Mouse (Mus musculus): ENCODE results near the gene Nf1.
"Not testable (repeated sequence)": the region's sequence is repeated elsewhere in the genome, so short reads cannot be mapped to it uniquely, and the experiment has no call there.

Gene Nf1

GRCm38 (mm10) chr11:79339234-79339807, at the start of gene Nf1:
TSS of gene Nf1 (plus strand) at chr11:79339693.
- peak; percentile 82 to 88 for DNase-seq

DNA sequence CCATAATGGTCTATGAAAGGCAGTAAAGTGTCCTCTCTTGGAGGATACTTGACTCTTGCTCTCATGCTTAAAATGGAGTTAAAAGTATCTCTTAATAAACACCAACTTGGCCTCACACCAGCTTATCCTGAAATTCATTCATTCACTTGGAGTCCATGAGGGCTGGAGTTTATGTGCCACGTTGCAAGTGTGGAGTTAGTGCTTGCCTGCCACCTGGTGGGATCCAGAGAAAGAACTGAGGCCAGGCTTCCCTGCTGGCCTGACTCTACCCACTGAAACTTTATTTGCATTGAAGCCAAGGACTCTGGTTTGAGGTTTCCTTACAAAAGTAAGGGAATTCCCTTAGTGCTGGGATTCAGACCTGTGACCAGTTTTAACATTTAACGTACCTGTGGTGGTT, 49.0 kb upstream of the Nf1 start:
- DNase-seq = no peak

DNA sequence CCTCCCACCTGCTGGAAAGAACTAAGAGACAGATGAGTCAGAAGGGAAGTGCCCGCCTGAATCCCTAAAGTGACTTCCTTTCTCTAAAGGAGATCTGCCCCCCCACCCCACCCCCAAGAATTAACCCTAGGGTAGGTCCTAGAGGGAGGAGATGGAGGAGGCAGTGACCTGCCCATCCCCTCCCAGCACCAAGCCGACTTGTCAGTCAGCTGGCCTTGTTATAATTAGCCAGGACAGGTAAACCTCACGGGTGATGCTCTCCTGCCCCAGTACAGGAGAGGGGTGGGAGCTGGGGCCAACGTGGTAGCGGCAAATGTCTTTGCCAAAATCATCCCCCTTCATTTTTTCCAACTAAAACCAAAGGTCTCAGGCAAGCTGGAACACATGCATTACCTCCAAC, 47.8 kb upstream of the Nf1 start:
- no peak for DNase-seq

DNA sequence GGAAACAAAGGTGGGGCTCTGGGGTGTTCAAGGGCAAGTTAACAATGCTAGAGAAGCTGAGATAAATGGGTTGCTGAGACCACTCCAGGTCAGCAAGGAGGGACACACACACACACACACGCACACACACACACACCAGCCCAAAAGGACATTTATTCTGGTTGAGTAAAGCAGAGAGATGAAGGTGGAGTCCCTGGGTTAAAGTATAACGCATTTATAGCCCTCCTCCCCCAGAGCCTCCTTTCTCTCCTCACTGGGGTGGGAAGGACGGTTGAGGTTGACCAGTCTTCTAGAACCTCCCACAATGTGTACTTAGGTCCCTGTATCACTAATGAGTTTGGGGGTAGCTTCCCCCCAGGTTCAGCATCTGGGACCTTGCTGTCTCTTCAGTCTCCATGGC, 47.4 kb upstream of the Nf1 start:
- DNase-seq = no peak

DNA sequence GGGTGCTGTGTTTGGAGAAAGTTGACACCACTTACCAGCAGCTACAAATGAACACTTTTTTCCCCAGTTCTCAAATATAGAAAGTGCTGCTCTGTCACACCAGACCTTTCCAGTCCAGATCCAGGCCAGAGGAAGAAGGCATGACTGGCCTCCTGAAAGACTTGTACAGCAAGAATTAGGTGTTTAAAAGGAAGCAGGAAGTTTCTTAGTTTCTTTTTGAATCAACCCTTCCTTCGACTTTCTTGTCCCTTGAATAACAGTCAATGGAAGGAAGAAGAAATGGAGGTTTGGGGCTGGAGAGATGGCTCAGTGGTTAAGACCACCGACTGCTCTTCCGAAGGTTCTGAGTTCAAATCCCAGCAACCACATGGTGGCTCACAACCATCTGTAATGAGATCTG, 46.5 kb upstream of the Nf1 start:
- no peak for DNase-seq

DNA sequence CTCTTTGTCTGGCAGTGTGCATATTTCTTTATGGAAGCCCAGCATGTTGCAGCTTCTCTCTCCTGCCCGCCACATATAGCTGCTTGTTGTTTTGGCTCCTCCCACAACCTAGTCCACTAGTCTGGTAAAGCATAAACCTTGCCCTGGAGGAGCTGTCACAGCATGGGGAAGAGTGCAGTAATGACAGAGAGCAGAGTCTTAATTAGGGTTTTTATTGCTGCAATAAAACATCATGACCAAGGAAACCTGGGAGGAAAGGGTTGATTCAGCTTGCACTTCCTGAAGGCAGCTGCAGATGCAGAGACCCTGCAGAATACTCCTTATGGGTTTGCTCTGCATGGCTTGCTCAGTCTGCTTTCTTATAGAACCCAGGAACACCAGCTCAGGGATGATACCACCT, 45.5 kb upstream of the Nf1 start:
- DNase-seq = no peak

- DNase-seq = peak in 1 of 2 experiments; percentile 45
Measured at GRCm38 (mm10) chr11:79296167-79296566, 43.3 kb upstream of the Nf1 start.

DNA sequence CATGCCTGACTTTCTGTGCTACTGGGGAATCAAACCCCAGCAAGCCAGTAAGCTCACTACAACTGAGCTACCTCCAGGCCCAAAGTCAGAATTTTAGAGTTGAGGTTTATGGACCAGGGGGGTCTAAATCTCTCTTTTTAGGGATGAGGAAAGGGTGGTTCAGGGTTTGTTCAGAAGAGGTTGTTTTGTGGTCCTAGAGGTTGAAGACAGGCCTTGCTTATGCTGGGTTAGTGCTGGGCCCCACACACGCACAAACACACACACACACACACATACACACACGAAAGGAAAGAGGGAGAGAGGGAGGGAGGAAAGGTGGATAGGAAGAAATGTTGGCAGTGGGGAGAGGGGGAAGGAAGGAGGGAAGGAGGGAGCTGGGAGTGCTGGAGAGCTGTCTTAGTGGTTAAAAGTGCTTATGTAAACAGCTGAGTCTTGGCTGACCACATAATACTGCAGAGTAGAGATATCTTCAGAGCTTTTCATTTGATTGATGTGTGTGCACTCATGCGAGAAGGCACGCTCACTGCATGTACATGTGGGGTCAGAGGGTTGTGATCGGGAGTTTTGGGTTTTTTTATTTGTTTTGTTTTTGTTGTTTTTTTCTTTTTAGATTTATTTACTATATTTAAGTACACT, 42.5 kb upstream of the Nf1 start, which contains the start of gene Gm9964:
Gene Gm9964, minus strand, starts transcription at position 51 of the 636 bp plus-strand sequence.
- no peak for DNase-seq

GRCm38 (mm10) chr11:79299719-79300431, 39.6 kb upstream of the Nf1 start:
- DNase-seq = no peak

GRCm38 (mm10) chr11:79303109-79303508, 36.4 kb upstream of the Nf1 start:
- no peak for DNase-seq

GRCm38 (mm10) chr11:79304245-79304644, 35.2 kb upstream of the Nf1 start:
- DNase-seq = not testable (repeated sequence)

DNA sequence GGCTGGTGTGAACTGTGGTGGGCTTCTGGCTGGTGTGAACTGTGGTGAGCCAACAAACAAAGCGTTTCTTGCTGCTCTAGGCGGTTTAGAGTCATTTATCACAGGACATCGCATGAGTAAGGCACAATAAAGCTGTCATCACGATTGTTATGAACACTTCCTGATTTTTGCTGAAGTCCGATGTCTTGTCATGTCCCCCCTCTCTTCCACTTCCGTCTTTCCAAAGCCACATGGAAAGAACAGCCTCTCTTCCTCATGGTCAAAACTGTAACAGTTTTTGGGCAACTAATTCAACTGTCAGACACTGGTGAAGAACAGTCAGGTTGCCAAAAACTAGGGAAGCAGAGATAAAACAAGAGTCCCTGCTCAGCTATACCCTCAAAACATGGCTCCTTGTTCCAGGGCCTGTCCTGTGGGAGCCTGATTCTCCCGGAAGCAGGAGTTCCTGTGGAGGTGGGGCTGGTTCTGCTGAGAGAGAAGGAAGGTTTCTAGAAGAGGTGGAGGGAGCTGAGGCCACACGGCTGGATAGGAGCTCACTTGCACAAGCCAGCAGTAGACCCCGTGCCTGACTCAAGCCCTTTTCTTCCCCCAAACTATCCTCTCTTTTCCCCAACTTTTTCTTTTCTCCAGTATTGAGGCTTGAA, 33.7 kb upstream of the Nf1 start:
- DNase-seq = no peak

GRCm38 (mm10) chr11:79306510-79306909, 33.0 kb upstream of the Nf1 start:
- no peak for DNase-seq

GRCm38 (mm10) chr11:79306996-79307395, 32.5 kb upstream of the Nf1 start:
- DNase-seq = no peak

DNA sequence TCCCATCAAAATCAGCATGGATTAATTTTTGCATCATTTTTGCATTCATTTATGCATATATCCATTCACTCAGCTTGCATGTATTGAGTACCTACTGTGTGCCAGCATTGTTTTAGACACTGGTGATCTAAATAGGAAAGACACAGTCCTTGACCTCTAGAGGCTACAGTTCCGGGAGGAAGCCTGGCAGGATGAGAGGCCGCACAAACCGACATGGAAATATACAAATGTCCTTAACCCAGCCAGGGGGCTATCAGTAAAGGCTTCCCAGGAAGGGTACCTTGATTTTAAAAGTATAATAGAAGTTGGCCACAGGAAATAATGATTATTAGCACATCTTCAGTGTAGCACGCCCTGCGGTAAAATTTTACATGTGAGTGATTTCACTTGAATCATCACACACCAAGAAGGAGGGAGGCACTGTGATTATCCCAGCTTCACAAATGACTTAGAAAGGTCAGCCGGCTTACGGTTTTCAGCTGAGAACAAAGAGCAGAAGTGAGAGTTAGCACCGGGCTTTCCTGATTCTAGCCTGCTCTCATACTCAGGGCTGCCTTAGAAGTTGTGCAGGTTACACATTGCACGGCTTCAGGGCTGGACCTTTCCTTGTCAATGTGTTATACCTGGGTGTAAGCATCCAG, 31.8 kb upstream of the Nf1 start:
- no peak for DNase-seq

- no peak for DNase-seq
Measured at GRCm38 (mm10) chr11:79310467-79310866, 29.0 kb upstream of the Nf1 start.

GRCm38 (mm10) chr11:79316807-79317345, 22.6 kb upstream of the Nf1 start:
- DNase-seq = no peak

DNA sequence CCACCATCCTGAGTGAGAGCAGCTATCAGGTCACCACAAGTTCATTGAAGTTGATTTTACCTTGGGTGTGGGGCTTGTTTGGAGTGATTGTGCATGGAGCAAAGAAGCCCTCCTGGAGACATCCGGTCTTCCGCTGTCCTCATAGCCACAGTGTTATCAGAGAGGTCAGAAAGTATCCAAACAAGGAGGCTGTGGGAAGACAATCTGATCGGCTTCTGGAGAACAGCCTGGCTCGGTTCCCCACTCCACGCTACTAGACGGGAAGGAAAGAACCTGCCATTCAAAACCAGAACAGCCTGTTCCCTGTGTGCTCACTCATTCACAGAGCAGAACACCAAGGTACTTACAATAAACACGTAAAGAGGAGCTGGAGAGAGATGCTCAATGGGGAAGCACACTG, 19.7 kb upstream of the Nf1 start:
- no peak for DNase-seq

DNA sequence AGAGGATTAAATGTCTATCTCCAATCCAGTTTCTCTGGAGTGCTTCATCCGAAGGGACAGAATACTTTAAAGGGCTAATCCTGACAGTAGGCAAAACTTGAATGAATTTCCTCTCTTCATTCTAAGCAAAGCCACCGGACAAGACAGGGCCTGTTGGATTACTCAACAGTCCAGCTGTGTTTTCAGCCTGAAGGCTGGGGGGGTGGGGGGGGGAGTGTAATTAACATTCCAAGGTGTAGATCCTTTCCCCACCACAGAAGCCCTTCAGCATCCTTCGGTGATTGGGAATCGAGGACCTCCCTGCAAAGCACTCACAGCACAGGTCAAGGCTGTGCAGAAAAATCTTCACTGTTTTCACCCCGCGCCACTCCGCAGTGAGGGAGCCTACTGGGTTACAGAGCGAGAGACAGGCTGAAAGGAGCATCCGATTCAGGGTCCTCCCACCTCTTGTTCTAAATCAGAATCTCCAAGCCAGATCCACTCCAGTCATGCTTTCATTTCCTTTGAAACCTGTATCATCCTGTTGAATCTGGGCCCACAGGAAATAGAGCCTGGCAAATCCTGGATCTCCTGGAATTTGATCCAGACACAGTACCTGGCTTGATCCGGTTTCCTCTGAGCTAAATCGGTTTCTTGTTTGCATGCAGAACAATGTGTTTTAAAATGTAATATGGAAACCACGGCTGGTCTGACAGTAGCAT, 15.4 kb upstream of the Nf1 start:
- DNase-seq = no peak

DNA sequence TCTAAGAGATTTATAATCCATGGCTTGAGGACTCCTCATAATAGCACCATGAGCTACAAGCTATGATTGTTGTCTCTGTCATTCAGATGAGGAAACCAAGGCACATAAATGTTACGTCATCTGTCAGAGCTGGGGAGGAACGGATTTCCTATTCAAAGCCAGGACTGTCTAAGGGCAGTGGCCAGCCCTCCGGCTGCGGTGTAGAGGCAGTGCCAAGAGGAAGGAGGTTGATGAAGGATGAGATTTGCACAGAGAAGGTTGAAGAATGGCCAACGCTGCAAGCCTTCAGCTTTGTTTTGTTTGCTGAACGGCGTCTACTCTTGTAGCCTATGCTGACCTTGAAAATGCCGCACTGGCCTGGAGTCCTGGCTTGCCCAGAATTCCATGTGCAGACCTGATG, 13.8 kb upstream of the Nf1 start:
- no peak for DNase-seq

DNA sequence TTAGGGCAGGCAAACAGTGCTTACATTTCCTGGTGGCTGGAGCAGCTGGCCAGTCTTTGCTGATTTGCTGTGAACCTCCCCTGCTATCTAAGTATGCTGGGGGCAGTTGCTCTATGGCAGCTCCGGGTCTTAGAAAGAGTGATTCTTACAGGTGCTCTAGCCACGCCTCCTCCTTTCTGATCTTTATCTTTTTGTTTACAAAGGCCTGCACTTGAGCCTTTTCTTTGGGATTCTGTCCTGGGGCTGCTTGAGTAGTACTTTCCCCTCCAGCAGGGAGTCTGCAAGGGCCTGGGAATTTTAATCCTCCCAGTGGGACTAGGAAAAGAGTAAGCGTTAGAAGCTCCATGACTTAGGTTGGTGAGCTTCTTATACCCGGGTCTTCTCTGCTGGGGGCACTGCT, 12.4 kb upstream of the Nf1 start:
- DNase-seq = no peak

DNA sequence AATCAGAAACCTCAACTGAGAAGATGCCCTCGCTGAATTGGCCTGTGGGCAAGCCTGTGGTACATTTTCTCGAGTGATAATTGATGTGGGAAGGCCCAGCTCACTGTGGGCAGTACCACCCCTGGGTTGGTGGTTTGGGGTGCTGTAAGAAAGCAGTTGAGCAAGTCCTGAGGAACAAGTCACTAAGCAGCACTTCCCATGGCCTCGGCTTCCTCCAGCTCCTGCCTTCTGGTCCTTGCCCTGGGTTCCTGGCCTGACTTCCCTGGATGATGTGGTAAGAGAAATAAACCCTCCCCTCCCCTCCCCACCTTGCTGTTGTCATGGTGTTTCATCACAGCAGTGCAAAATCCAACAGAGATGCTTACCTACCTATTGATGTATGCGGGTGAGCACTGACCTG, 11.4 kb upstream of the Nf1 start:
- DNase-seq = no peak
